Mouse (Mus musculus): ENCODE measurements around the gene Ptprd.

DNA sequence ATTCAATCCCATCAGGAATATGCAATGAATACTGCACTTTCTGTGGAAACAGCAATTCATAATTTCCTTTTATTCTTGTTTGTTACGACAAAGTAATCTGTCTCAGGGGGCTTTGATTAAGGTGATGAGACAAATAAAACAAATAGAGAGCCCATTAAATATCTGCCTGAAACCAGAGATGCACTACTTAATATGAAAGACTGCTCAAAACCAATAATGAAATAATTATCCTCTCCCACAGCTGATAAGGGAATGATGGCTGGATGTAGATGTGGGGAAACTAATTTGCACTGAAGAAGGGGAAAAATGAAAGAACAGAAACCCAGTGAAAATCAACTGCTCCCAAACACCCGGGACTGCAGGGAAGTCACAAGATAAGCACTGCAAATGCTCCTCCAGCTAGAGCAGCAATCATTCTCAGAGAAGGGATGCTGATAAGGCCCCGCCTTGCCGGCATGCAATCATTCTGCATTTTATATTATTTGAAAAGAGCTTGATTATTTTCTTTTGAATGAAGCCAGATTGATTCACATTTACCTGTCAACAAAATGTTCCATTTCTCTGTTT, 1432.1 kb downstream of the Ptprd start:
- TF ChIP-seq GATA1 (IDR thresholded peaks at IDR 0.05; ENCODE audit: borderline replicate concordance, low read length) = no peak
- no peak for TF ChIP-seq FLI1 (IDR thresholded peaks at IDR 0.05; ENCODE audit: low read length)
